Mouse (Mus musculus): ENCODE measurements around the gene Kcnj6. TPM values are rescaled to one million over a fixed set of nuclear protein-coding genes. Genes with fewer than 3 reads are reported as not detected.

The Kcnj6 gene
- total RNA-seq, 4 experiments from 2014 or later = 1.3 to 2.8 (median 1.9) TPM

DNA sequence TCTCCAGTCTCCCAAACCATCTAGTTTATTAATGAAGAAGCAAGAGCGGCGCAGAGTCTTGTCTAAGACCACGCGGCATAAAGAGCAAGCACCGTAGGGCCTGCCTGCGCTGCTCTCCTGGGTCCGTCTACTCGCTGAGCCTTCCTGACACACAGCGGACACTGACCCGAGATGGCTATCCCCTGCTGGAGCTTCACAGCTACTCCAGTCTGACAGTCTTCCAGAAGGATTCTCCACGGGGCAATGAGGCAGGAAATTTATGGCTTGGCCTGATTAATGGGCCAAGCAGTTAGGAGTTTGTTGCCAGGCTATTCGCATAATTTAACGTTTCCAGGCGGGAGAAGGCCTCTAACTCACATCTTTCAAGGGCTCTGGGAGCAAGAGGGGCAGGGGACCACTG, 283.0 kb downstream of the Kcnj6 start:
- DNase-seq = no peak

DNA sequence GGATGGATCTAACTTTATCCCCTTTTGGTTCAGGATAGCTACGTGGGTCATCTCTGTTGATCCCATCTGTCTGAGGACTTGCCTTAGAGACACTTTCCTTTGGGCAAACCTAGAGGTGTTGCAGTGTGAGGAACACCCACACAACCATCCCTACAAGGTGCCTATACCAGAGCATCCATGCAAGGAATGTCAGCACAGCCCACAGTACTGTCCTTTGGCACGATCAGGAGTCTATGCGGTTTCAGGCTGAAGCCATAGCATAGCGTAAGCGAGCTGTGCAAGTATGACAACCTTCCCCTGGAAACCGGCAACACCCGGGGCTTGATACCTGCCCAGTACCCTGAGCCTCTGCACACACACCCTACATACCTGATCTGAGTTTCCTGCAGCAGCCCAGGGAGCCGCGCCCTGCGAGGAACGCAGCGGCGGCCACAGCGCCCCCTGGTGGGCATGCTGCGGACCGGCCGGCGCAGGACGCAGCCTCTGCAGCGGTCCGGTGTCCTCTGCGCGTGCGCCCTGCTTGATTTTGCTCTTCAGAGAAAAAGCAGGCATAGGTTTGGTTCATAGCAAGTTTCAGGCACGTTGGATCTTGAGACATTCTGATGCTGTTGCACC, 283.9 kb downstream of the Kcnj6 start:
- peak; percentile 54 for DNase-seq

GRCm38 (mm10) chr16:94701971-94702370, 295.5 kb downstream of the Kcnj6 start:
- no peak for DNase-seq

GRCm38 (mm10) chr16:94701141-94701540, 296.4 kb downstream of the Kcnj6 start:
- no peak for DNase-seq

Small RNA genes lying within 50 kb of the gene (microRNA-seq; reads per million reads assigned to microRNA genes)
- gene Gm22745 = 0 reads per million in 2 experiments
